Mouse (Mus musculus) retina, adult 2 months (tissue): ENCODE data around the gene Gm7356.
"Not testable (repeated sequence)": the region's sequence is repeated elsewhere in the genome, so short reads cannot be mapped to it uniquely, and the experiment has no call there.

ENCODE experiments used
- DNase-seq: peaks from one replicate; pipeline ENCODE4 v3.0.0-alpha.2; 2012; ENCODE audit warnings: low read depth, low spot score

The Gm7356 gene

DNA sequence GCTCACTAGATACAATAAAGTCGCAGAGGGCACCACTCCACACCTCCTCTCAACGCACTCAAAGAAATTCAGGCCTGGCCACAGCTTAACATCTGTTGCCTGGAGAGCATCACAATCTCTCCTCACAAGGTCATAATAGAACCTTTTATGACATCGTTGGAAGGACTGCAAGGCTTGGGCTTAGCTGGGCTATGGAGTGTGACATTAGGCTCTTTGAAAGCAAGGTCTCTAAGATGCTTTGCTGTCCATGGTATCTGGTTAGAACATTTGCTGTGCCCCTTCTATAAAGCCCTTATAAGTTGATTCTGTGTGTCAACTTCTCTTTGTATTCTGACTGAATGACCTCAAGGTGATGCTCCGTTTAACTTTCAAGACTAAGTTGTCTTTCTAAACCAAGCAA lies at the start of gene Gm7356:
Gene Gm7356 (minus strand): TSS at position 101 of the 400 bp plus-strand sequence.
- DNase-seq = not testable (repeated sequence)

DNA sequence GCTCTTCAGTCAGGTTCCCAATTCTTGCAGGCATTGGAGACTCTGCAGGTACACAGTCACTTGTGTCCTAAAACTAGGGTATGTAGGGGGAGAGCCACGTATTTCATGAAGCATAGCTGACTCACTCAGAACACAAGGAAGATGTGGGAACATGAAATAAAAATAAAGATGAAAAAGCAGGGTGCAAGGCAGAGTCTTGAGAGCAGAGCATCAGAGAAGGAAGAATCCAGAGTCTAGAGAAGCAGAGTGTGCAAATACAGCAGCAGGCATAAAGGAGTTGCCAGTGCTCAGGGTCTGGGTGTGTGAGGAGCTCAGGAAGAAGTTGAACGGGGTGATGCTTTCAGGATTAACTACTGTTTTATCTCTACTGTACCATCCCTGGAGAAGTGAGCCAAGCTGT lies 38.4 kb upstream of the Gm7356 start:
- DNase-seq = not testable (repeated sequence)

DNA sequence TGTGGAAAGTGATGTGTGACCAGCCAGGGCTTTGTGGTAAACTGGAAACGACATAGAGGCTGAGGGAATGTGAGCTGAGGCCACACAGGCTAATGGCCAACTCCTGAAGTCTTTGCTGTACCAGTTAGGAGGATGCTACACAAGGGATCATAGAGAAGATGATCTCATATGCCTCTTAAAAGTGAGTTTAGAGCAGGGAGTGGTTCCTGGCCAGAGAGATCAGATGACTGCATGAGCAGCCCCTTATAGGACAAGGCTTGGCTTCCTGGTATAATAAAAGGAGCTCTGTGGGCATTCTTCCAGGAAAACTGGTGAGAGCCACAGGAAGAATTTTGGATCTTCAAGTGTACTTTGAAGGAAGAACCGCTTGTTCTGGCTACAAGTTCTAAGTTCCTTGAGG lies 33.5 kb upstream of the Gm7356 start:
- DNase-seq = not testable (repeated sequence)

DNA sequence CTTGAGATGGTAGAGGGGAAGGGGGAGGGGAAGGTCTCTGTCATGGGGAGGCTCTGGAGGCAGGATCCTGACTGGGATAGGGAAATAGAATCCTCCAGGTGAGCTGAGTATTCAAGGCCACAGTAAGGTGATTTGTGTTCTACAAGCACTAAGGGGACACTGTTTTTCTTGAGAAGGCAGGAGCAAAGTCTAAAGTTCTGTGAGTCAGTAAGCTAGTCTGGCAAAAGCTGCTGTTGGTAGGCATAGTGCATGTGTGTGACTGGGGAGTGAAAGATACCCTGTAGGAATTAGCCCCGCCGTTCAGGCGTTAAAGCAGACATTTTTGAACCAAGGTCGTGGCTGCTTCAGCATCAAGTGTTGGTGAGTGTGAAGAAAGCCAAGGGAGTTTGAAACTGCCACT lies 32.6 kb upstream of the Gm7356 start:
- not testable (repeated sequence) for DNase-seq

DNA sequence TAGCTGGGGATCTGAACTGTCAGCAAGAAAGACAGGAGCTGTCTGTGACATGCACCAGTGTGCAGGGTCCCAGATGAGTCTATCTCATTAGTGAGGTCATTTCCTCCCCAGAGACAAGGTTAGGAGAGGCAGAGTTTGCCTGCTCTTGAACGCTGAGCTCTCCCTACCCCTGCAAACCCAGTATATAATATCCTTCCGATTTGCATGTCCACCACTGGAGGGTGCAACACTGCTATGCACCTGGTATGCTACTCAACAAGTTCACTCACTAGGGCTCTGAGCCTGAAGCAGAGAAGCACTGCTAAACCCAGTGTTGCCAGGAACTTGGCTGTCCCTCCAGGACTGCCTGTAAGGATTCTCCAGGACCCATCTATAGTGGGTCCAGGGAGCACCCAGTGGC lies 10.1 kb downstream of the Gm7356 start:
- not testable (repeated sequence) for DNase-seq

DNA sequence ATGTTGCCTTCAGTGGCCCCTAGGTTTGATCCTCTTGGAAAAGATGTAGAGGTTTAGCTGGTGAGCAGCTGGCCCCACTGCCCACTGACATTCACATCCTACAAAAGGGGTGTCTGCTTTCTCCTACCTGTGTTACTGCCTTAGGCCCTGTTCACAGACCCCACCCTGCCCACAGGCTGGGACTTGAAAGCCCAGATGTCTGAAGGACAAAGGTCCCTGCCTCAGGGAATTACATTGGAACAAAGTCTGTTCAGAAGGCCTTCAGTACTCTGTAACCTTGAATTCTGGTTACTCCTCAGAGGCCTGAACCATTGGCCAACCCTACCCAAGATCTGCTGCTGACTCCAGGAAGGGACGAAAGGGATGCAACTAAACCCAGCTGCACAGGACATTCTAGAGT lies 15.8 kb downstream of the Gm7356 start:
- DNase-seq = no peak

DNA sequence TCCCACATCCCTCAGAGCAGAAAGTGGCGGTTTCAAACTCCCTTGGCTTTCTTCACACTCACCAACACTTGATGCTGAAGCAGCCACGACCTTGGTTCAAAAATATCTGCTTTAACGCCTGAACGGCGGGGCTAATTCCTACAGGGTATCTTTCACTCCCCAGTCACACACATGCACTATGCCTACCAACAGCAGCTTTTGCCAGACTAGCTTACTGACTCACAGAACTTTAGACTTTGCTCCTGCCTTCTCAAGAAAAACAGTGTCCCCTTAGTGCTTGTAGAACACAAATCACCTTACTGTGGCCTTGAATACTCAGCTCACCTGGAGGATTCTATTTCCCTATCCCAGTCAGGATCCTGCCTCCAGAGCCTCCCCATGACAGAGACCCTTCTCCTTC lies 32.7 kb downstream of the Gm7356 start:
- DNase-seq = not testable (repeated sequence)

DNA sequence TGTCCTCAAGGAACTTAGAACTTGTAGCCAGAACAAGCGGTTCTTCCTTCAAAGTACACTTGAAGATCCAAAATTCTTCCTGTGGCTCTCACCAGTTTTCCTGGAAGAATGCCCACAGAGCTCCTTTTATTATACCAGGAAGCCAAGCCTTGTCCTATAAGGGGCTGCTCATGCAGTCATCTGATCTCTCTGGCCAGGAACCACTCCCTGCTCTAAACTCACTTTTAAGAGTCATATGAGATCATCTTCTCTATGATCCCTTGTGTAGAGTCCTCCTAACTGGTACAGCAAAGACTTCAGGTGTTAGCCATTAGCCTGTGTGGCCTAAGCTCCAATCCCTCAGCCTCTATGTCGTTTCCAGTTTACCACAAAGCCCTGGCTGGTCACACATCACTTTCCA lies 33.6 kb downstream of the Gm7356 start:
- not testable (repeated sequence) for DNase-seq

DNA sequence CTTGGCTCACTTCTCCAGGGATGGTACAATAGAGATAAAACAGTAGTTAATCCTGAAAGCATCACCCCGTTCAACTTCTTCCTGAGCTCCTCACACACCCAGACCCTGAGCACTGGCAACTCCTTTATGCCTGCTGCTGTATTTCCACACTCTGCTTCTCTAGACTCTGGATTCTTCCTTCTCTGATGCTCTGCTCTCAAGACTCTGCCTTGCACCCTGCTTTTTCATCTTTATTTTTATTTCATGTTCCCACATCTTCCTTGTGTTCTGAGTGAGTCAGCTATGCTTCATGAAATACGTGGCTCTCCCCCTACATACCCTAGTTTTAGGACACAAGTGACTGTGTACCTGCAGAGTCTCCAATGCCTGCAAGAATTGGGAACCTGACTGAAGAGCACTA lies 38.5 kb downstream of the Gm7356 start:
- DNase-seq = not testable (repeated sequence)

DNA sequence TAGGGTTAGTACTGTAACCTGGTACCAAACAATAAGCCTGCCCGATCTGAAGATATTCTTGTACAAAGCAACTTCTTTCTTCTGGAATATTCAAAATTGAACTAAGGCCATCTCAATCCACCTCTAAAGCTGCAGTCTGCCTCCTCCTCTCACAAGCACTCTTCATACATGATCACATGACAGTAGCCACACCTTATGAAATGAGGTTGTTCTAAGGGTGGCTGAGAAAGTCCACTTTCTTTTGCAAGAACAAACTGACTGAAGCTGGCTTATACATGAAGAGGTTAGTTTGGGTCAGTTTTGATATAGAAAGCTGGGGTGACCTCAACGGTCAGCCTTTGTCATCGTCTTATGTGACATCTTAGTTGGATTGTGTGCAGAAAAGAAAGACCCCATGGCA lies 41.3 kb downstream of the Gm7356 start:
- not testable (repeated sequence) for DNase-seq

DNA sequence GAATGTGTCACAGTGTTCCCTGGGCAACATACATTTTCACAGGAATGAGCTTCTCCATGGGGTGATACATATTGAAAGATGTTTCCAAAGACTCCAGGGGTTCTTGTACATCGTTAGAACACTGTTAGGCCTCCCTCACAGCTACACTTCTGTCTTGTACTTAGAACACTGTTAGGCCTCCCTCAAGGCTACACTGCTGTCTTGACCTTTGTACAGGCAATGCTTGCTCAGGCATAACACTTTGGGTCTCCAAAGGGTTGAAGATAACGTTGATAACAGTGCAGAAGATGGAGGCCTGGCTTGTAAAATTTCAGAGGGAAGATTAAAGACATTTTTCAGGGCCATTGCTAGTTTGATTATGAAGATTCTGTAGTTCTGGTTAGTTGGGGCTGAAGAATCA lies 45.4 kb downstream of the Gm7356 start:
- not testable (repeated sequence) for DNase-seq

DNA sequence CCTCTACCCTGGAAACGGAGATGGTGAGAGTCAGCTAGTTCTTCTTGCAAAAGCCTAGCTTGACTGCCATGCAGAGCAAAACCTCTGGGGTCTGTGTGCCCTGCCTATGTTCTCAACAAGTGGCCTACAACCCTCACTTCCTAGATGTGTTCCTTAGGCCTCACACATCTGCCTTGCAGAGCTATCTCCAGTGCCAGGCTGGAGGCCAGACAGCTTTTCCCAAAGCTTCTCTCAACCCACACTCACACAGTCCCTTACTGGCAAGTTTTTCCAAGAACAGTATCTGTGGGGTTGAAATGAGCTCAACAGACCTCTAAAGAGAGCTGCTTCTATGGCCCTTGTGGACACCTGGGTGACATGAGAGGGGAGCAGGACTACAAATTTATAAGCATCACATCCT lies 51.9 kb downstream of the Gm7356 start:
- not testable (repeated sequence) for DNase-seq
